Mouse (Mus musculus) gonadal fat pad, adult 2 months (tissue): ENCODE results near the gene Trip12. TPM values are rescaled to one million over a fixed set of nuclear protein-coding genes. Genes with fewer than 3 reads are reported as not detected.

ENCODE experiments used
- DNase-seq: peaks from one replicate; pipeline ENCODE4 v3.0.0-alpha.2; 2012; ENCODE audit warnings: low read depth
- polyA plus RNA-seq: library from polyadenylated mRNA; depleted of rRNA; stranded (reverse); fragments of >200 nt; gene quantifications from 2 replicates; pipeline ENCODE4 v1.2.3, GENCODE M21; 2012

Gene Trip12
- polyA plus RNA-seq, 1 experiment, result 42.9 TPM

DNA sequence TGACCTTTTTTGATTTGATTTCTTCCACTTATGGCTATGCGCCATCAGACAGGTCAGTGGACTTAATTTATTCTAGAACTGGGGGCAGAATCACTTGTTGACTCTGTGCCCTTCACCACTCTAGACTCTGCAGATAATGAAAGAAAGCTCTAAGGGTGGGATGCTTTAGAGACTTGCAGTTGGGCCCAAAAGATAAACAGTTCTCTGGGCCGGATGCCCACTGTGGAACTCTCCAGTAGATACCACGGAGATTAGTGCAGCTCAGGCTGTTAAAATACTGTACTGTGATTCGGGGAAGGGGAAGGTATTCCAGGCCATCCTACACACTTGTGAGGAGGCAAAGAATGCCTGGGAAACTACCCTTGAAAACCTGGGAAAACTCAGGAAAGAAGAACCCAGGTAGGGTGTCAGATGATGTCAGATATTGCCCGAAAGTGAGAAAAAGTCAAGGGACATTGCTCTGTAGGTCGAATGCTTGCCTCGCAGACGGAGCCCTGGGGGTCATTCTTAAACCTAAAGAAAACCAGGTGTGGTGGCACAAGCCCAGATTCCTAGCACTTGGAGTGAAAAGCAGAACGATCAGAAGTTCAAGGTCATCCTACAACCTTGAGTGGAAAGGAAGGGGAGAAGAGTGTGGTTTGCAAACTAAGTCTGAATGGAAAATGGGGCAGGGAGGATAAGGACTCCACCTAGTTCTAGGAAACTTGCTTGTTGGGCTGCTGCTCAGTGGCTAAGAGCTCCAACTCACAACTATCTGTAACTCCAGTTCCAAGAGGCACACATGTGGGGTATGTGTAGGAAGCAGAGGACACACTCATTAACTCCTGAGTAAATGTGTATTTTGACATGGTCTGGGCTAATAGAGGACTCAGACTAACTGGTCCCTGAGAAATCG is 20.3 kb upstream of the Trip12 start:
- no peak for DNase-seq

DNA sequence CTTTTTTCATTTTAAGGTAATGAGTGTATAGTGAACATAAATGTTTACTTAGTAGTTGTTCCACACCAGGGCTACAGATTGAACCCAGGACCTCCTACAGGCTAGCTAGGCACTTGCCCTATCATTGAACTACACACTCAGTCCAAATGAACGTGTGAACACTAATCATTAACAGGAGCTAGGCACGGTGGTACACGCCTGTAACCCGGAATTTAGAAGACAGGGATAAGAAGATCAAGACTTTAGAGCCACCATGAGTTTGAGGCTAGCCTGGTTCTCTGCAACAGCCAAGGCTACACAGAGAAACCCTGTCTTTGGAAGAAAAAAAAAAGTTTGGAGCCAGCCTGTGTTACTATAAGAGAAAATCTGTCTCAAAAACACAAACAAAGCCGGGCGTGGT is 19.3 kb upstream of the Trip12 start:
- DNase-seq, result no peak

DNA sequence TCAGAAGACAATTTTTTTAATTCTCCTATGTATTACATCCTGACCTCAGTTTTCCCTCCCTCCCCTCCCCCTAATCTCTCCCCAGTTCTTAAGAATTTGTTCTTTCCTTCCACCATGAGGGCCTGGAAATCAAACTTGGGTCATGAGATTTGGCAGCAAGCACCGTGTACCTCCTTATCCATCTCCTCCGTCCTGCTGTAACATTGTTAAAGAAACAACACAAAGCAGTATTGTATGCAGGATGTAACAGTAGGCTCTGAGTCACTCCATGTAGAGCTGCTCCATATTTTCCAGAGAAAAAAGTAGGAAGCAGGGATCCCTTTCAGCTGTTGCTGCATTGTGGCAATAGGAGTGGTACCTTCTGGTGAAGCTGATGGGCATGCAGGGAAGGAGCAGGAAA is 15.4 kb upstream of the Trip12 start:
- DNase-seq, result no peak

DNA sequence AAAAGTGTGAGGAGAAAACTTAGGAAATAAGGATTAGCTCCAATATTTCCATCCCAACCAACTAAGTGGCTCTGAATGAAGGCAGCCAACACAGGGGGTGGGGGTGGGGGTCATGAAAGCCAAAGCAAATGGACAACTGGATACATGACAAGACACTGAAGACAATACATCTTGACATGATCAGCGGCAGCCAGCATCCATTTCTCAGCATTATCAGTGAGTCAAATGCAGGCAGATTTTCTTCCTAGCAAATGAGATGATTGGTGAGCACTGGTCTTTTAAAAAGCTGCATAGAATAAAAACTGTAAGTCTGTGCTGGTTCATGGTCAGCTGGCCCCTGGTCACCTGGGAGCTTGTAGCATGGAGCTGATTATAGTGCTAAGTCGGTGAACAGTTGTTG is 14.7 kb upstream of the Trip12 start:
- DNase-seq, result no peak

DNA sequence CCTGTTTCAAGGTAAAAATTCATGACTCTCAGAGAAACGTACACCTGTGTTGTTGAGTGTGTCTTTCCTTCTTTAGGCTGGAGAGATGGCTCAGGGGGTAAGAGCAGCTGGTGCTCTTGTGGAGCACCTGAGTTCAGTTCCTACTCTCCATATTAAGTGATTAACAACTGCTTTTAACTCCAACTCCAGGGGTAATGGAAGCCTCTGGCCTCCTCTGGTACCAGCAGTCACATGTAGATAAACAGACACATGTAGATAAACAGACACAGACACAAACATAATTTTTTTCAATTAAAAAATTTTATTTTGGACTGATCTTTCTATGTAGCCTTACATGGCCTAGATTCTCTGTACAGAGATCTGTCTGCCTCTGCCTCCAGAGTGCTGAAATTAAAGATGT is 13.4 kb upstream of the Trip12 start:
- no peak for DNase-seq

DNA sequence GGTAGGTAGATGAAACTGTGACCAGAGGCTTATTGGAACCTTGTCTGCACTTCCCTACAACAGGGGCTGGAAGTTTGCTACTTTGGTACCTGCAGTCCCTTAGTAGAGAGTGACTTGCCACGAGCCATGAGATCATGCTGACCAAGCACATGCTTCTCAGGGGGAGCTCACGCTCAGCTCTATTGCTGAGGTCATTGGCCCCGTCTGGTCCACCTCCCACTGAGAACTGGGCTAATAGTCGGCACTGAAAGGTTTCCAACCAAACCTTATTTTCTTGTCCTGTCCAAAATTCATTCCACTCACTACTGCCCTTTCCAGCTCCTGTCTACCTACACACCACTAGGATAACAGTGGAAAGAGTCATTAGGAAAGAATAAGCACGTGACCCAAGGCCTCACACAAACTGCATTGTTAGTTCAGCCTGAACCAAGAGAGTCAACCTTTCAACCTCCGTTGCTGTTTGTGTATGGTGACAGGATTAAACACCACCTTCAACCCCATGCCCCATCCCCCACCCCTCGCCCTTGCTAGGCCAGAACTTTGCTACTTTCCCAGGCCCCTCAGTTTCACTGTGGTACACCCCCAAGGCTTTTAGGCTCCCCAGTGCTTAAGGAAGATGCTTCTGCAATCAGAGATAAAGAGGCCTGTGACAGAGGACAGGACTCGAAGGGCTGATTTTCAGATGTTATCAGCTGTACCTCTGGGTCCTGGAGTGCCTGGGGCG is 11.4 kb upstream of the Trip12 start:
- no peak for DNase-seq

DNA sequence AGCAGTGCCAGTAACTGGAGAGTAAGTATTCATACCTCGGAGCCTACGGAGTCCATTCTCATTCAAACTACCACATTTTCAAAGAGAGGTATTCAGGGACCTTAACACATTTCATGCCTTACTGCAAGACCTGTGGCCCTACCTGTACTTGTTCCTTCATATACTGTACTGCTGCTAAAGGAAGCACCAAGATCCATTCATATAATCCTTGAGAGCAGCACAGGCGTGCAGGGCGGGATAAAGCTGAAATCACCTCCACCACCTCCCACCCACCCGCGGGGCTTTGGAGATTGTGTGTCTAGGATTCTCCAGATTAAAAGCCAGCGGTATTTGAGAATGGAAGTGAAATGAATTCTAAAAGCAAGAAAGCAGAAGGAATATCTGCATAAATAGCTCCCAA is 10.2 kb upstream of the Trip12 start:
- DNase-seq, result no peak

DNA sequence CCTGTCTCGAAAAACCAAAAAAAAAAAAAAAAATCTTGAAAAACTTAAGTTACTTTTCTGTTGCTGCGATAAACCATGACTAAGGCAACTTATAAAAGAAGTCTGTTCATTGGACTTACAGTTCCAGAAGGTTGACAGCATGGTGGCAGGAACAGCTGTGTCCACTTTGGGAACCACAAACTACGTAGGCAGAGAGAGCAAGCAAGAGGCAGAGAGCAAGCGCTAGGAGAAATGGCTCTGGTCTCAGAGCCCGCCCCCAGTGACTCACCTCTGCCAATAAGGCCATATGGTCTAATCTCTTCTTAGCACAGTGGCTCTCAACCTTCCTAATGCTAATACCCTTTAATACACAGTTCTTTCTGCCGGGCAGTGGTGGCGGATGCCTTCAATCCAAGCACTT is 9.5 kb upstream of the Trip12 start:
- DNase-seq, result no peak

DNA sequence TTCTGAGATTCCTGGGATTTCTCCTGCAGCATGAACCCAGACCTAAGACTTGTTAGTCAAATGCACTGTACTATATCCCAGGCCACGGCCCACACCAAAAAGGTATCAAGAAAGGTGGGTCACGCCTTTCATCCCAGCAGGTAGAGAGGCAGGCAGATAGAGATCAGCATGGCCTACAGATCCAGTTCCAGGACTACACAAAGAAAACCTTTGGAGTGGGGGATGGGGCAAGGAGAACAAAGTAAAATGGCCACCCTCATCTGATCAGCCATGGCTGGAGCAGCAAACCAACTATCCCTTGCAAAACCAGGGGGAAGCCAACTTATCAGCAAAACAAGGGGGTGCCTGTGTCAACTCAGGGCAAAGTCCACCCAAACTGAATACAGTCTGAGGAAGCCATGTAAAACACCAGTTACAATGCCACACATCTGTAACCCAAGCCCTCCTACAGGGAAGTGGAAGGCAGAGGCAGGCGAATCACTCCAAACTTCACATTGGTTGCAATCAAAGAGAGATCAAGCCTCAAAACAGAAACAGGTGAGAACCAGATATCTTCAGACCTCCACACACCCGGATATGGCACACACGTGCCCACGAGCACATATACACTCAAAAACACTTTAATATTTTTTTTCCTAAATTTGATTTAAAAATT is 8.6 kb upstream of the Trip12 start:
- DNase-seq, result no peak

DNA sequence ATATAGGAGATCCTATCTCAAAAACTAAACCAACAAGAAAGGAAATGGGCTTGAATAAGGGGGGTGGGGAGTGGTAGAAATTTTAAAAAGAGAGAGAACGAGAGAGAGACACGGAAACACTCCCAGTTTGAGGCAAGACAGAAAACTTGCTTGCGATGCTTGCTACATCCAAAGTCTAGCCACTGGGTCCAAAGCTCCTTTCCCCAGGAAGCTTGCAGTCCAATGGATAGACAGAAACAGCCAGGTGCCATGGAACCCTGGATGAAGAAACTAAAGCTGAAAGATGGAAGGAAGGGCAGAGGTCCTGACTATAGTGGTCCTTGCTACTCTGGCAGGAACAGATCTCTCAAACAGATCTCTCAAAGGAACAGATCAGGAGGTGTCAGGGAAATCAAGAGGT is 8.0 kb upstream of the Trip12 start:
- DNase-seq, result no peak

DNA sequence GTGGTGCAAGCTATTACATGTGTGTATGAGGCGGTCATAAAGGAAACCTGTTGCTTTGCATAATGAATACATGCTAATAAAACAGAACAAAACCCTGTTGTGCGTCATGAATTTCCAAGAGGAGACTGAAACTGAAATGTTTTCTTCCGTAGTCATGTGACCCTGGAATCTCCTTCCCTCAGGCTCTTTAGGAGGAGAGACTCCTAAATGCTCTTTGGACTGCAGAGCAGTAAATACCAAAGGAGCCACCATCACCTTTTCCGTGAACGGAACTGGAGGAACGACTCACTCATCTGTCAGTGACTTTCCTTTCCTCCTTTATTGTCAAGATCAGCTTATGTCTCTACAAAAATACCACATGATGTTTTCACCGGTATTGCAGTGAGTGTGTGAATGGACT is 7.4 kb upstream of the Trip12 start:
- no peak for DNase-seq

DNA sequence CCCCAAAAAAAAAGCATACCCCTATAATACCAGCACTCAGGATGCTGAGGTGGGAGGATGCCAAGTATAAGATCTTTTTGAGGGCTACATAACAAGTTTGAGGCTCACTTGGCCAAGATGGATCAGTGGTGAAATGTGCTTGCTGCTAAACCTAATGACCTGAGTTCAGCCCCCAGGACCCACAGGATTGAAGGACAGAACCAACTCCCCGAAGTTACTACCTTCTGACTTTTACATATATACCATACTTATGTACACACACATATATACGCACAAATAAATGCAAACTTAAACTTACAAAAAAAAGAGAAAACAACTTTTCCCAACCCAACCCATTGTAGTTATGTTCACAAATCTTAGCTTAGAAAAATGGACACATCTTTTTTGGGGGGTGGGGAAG is 3.0 kb upstream of the Trip12 start:
- DNase-seq, result no peak

DNA sequence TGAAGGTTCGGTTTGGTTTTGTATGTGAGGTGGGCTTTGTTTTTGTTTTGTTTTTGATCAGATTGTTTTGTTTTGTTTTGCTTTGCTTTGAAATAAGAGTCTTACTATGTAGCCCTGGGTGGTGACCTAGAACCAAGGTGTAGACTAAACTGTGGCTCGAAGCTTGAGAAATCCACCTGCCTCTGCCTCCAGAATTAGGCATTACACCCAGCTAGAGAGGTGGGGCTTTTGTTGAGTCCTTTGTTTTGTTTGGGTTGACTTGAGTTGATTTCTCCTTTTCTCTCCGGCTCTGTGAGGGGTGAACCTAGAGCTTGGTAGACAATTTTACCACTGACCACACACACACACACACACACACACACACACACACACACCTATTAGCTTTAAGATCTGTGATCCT is 745 bp upstream of the Trip12 start:
- DNase-seq, result no peak

DNA sequence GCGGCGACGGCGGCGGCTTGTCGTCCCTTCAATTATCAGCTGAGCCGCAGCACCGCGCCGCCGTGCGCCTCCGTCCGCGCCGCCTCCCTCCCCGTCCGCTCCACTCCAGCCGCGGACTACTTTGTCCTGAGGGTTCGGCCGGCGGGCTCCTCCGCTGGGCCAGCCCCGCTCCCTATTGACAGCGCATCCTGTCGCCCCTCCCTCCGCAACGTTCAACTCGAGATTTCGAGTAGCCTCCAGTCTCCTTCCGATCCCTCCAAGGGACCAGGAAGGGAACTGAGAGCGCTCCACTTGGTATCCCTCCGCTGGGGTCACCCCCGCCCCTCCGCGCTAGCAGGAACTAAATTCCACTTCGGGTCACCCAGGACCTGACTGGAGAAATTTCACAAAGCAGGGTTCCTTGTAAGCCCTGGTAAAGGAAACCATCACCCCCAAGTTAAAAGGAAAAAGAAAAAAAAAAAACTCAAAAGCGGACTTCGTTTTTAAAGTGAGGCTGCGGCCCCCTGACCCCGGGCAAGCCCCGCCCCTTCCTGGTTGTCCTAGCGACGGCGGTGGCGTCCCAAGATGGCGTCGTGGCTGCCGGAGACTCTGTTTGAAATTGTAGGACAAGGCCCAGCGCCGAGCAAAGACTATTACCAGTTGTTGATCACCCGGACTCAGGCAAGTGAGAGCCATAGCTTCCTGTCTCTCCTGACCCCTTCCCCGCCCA is 853 bp downstream of the Trip12 start, which contains the start of gene Fbxo36:
TSS of gene Fbxo36 (plus strand) at position 533 of the 709 bp plus-strand sequence.
- peak; percentile 61 for DNase-seq

DNA sequence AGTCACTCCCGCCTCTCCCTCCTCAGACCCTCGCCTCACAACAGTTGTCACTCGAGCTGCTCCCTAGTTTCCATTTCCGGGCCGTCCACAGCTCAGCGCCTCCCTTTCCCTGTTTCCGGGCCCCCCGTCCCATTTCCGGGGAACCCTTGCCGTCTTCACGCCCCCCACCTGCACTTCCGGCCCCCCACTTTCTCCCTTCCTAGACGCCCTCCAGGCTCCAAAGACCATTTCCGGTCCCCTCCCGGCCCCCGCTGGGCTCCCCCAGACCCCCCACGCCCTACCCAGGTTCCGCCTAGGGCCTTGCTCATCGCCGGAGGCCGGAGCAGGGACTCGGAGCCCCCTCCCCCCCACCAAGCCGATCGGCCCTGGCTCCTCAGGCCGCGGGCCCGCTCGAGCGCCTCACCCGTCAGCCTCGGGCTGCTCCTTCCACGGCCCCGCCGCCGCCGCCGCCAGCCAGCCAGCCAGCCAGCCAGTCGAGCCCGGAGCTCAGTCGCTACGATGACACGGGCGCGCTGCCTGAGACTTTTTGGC is 1.6 kb downstream of the Trip12 start:
- no peak for DNase-seq

DNA sequence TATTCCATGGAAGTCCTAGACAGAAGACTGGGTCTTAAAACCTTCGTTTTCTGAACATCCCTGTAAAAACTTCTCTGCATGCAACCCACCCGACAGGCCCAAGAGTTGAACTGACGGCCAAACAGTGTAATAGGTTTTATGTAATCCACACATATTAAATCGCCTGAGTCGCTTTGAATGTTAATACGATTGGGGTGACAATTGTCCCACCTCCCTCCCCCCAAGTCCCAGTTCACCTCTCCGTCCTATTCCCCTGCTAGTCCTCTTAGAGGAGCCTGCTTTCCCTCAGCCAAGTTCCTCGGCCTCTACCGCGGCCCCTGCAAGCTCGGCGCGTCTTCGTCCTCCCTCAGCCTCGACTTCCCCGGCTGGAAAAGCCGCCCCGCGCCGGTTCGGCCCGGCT is 2.2 kb downstream of the Trip12 start:
- no peak for DNase-seq

DNA sequence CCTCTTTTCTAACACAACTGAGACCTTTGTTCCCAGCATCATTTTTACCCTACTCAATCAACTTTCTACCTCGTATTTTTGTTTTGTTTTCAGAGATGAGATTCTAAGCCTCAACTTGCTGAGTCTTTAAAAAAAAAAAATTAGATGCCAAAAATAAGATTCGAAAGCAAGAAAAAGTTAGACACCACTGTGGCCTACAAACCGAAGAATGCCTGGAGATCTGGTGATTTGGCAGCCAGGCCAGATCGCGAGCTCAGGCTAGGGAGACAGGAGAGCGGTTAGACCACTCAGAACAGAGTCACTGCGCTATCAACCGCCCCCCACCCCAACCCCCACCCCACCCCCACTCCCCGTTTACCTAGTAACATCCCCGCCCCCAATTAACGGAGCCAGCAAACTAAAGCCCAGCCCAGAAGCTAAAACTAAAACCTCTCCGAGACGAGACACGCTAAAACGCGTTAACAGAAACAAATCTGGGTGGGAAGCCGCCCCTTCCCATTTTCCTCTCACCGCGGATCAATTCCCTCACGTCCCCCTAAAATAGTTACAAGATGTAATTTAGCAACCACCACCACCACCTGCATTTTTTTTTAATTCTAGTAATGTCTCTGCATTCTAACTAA is 2.7 kb downstream of the Trip12 start:
- DNase-seq, result no peak

DNA sequence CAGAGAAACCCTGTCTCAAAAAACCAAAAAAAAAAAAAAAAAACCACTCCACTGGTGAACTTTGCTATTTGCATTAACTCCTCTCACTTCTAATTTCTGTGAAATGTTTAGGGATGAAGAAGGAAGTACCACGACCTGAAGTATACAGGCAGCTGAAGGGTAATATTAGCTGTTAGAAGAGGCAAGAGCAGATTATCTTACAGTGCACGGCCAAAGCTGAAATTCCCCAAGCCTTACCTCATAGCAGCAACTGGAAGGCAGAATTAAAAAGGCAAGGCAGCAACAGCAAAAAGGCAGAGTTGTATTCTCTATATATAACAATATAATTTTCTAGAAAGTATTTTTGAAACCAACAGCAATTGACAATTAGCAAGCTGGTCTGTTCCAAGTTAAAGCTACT is 15.2 kb downstream of the Trip12 start:
- DNase-seq, result no peak

DNA sequence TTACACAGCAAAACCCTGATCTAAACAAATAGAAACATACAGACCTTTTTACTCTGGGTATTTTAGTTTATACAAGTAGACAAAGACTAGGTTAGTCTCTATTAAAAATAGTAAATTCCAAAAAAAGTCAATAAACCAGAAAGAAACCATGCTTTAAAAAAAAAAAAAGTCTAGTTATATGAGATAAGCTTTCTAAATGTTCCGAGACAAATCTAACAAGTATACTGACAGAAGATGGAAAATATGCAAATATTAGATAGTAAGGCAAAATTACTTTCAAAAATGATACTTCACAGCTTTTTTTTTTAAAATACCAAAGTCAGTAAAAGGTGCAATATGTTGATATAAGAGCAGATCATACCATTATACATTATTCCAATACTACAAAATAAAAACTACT is 22.7 kb downstream of the Trip12 start:
- DNase-seq, result no peak

DNA sequence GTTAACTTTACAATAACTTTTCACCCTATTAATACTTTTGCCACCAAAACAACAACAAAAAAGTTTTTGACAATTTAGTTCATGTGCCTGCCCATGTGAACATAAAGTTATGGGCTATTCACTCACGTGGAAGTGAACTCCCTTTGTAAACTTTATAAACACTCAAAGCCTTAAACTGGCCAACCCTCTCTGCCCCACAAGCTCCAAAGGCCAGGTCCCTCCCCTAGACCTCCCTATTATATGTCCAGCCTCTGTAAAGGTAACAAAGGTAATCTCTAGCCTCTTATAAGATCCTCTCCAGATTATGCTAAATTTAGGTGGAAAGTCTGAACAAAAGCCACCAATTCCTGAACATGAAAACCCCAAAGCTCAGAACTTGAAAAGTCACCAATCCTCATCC is 36.5 kb downstream of the Trip12 start:
- no peak for DNase-seq

DNA sequence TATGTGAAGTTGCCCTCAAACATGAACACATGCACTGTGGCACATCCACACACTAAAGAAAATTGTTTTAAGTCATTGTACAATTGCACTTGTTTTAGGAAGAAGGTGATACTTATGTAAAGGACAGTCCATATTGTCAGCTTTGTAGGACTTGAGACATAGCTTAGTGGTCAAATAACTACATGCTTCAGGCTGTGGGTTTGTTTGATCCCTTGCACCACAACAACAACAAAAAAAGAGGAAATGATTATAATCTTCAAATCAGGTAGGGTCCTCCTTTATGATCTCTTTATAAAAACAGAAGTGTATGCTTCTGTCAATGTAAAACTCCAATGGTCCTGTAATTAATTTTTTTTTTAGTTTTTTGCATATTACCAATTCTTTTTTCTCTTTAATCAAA is 41.1 kb downstream of the Trip12 start:
- DNase-seq, result no peak
